Mouse (Mus musculus) heart, postnatal 14 days (tissue): ENCODE measurements at regions not wholly inside any gene's neighbourhood (a gene's known extent, or its start where the extent isn't known, plus 50 kb on each side); places are given as distances from the start of the nearest gene placed in this dataset.

Experiments used
- DNase-seq, 2 experiments: peaks; one replicate each; pipeline ENCODE4 v3.0.0; 2021 to 2022
- intact Hi-C: fragments of 180-260 bp; cut with DNase I; formaldehyde crosslinking; loops from one replicate; pipeline ENCODE4 v1.15.1; 2025

DNA sequence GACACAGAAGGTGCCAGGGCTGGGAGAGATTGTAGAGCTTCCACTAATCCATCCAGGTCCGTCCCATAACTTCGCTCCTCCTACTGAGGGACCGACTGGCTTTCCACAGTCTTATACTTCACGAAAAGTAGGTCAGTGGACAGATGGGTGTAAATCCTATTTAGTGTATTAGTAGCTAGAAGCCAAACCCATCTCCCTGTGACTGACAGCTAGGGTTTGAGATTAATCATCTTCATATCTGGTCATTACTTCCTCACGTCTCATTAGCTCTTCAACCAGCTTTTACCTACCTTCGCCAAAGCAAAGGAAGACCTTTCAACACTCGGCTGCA, 60.4 kb upstream of the Scaf11 start:
- intact Hi-C loops = no loop called here
- DNase-seq = no peak

- intact Hi-C loops = no loop called here
- DNase-seq = peak; percentile 35 to 70
Measured at GRCm38 (mm10) chr15:96520412-96521124, 59.9 kb upstream of the Scaf11 start.

- no peak for DNase-seq
- intact Hi-C loops = no loop called here
Measured at GRCm38 (mm10) chr15:96518156-96518555, 57.5 kb upstream of the Scaf11 start.

- no peak for DNase-seq
- intact Hi-C loops = no loop called here
Measured at GRCm38 (mm10) chr15:96515620-96516019, 55.0 kb upstream of the Scaf11 start.

DNA sequence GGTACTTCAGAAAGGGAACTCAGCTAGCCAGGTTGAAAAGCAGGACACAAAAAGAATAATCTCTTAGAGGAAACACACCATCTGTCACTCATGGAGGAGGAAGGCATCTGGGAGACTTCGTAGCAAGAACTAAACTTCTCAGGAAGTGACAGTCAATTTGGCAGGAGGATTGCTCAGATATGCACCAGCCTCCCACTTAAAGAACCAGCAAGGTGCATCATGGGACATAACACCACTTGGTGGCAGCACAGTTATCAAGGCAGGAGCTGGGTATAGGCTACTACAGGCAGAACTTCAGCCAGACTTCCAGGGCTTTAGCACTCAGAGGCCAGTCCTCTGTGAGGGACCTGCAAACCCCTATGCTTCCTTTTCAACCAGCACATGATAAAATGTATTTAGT, 52.0 kb upstream of the Scaf11 start:
- no peak for DNase-seq
- intact Hi-C loops = no loop called here
